Mouse (Mus musculus): ENCODE measurements at regions not wholly inside any gene's neighbourhood (a gene's known extent, or its start where the extent isn't known, plus 50 kb on each side); places are given as distances from the start of the nearest gene placed in this dataset.

DNA sequence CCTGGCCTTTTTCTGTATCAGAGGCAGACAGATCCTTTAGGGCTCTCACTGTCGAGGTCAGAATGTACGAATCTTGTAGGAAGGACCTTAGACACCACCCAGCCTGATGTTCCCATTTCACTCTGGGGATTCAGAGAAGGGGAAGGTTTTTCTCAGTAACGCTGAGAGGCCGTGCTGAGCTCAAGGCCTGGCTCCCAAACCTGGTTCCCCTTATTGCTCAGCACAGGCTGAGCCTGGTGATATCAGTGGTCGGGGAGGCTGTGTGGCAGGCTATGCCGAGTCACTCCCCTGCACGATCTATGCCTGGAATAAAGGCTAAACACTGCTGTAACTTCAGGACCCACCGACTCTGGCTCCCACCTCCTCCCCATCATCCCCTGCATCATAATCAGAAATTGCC, 154.6 kb upstream of the Mrps10 start:
- no peak for TF ChIP-seq CTCF (IDR thresholded peaks at IDR 0.05; ENCODE audit: low read depth, low read length)
- no peak for TF ChIP-seq POLR2A (IDR thresholded peaks at IDR 0.05; ENCODE audit: insufficient read depth, low read length)
